Mouse (Mus musculus): Measurements from ENCODE around the gene Actl10.

- TF ChIP-seq CTCF (IDR thresholded peaks at IDR 0.05; ENCODE audit: control insufficient read depth, insufficient read depth, insufficient replicate concordance, low read depth, low read length) (no peak), POLR2A (IDR thresholded peaks at IDR 0.05; ENCODE audit: control insufficient read depth, low read depth, low read length) (no peak)
Measured at GRCm38 (mm10) chr2:154550937-154551336, 639 bp upstream of the Actl10 start.

Data from testis, adult 2 months (tissue).